Mouse (Mus musculus) neural tube, embryonic 11.5 days (tissue): ENCODE measurements at regions not wholly inside any gene's neighbourhood (a gene's known extent, or its start where the extent isn't known, plus 50 kb on each side); places are given as distances from the start of the nearest gene placed in this dataset.

Experiments
- ATAC-seq: fragments of 200-750 bp; cut with Nextera tagmentation; 2 replicates; pipeline ENCODE4 v1.8.0; 2017; ENCODE audit warnings: moderate number of reproducible peaks, mild to moderate bottlenecking, moderate TSS enrichment, moderate library complexity; ENCODE audit not compliant: insufficient read depth, low FRiP score, low TSS enrichment
- DNase-seq: peaks from one replicate; pipeline ENCODE4 v3.0.0-alpha.2; 2015; ENCODE audit warnings: low spot score
- H3K27ac ChIP-seq: fragments of 300-500 bp; sonication (generic); 2 replicates; pipeline ENCODE4 v1.5.1; 2014; ENCODE audit warnings: low read depth, mild to moderate bottlenecking, low read length
- H3K27me3 ChIP-seq: fragments of 300-500 bp; sonication (generic); 2 replicates; pipeline ENCODE4 v1.6.1; 2014; ENCODE audit warnings: mild to moderate bottlenecking, low read length, mixed read lengths; ENCODE audit not compliant: control insufficient read depth, insufficient read depth
- H3K36me3 ChIP-seq: fragments of 300-500 bp; sonication (generic); 2 replicates; pipeline ENCODE4 v1.6.1; 2014; ENCODE audit warnings: mild to moderate bottlenecking, low read length, moderate library complexity, mixed read lengths; ENCODE audit not compliant: control insufficient read depth, insufficient read depth
- H3K4me1 ChIP-seq: fragments of 300-500 bp; sonication (generic); 2 replicates; pipeline ENCODE4 v1.6.1; 2014; ENCODE audit warnings: low read length, mixed read lengths; ENCODE audit not compliant: control insufficient read depth, insufficient read depth
- H3K4me2 ChIP-seq: fragments of 300-500 bp; sonication (generic); 2 replicates; pipeline ENCODE4 v1.6.1; 2014; ENCODE audit warnings: low read depth, mild to moderate bottlenecking, moderate library complexity
- H3K4me3 ChIP-seq: fragments of 300-500 bp; sonication (generic); 2 replicates; pipeline ENCODE4 v1.5.1; 2014; ENCODE audit warnings: low read depth, low read length
- H3K9ac ChIP-seq: fragments of 300-500 bp; sonication (generic); 2 replicates; pipeline ENCODE4 v1.6.1; 2014; ENCODE audit warnings: mild to moderate bottlenecking, low read length
- H3K9me3 ChIP-seq: fragments of 300-500 bp; sonication (generic); 2 replicates; pipeline ENCODE4 v1.6.1; 2016; ENCODE audit warnings: low read length; ENCODE audit not compliant: control insufficient read depth
- WGBS: fragments of 180-500 bp; shearing (Covaris S2); extraction: QIAGEN DNeasy Blood & Tissue Kit; methylation state at CpG from one replicate; pipeline ENCODE4 v1.1.7; 2014; 5-methylcytosine and 5-hydroxymethylcytosine counted together

DNA sequence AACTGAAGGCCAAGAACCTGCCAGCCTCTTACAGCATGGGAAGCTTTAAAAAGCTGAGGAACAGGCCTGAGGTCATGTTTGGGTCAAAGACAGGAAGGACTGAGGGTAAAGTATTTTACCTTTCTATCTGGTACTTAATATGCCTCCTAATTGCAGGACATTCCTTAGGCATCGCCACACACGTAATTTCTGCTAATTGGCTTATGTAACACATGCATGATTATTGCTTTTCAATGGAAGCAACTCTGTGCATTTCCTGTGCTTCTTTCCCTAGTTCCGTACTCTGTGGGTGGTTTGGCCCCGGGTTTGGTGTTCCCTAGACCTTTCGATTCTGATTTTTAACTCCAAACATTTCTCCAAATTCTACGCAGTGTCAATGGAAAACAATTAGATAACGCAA, 249.2 kb downstream of the Enc1 start:
- no peak for ATAC-seq
- peaks cover 9% of the 10 kb centered on the region; the same call in 1 of the 2 replicates for H3K4me1 ChIP-seq
- no peak overlapping the region for H3K27ac ChIP-seq
- H3K4me2 ChIP-seq = no peak overlapping the region
- no peak for DNase-seq
- no peak overlapping the region for H3K4me3 ChIP-seq
- no peaks in the 10 kb centered on the region for H3K9me3 ChIP-seq
- H3K36me3 ChIP-seq = no peaks in the 10 kb centered on the region
- no peaks in the 10 kb centered on the region for H3K27me3 ChIP-seq
- 79% methylated on average over 7 of the region's 7 CpGs for WGBS
- H3K9ac ChIP-seq = no peak overlapping the region

DNA sequence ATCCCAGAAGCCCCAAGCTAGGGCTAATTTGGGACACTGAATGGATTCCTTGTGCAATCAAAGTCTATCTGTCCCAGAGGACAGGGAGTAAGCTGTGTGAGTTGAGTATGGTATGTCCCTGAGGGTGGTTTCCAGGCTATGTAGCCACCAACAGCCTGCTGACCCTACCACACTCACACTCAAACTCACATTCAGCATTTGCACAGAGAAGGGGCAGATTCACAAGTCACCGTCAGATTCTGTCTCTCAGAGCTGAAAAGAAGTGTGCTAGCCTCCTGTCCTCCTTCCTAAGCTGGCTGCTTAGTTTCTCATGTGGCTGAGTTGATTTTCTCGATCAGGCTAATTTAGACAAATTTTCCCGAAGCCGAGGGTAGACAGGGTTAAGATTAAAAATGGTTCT, 248.8 kb downstream of the Enc1 start:
- H3K9ac ChIP-seq = no peak overlapping the region
- H3K36me3 ChIP-seq = no peaks in the 10 kb centered on the region
- H3K9me3 ChIP-seq = no peaks in the 10 kb centered on the region
- H3K4me2 ChIP-seq = no peak overlapping the region
- no peaks in the 10 kb centered on the region for H3K27me3 ChIP-seq
- DNase-seq (no peak), ATAC-seq (no peak)
- H3K27ac ChIP-seq = no peak overlapping the region
- 73% methylated on average over 4 of the region's 4 CpGs for WGBS
- H3K4me1 ChIP-seq = peaks cover 9% of the 10 kb centered on the region; the same call in 1 of the 2 replicates
- H3K4me3 ChIP-seq = no peak overlapping the region

GRCm38 (mm10) chr13:97489029-97489428, 248.1 kb downstream of the Enc1 start:
- ATAC-seq = no peak
- no peak for DNase-seq
- Histone ChIP-seq H3K4me3 (no peak overlapping the region), H3K27me3 (no peaks in the 10 kb centered on the region), H3K9ac (no peak overlapping the region), H3K9me3 (no peaks in the 10 kb centered on the region), H3K27ac (no peak overlapping the region), H3K36me3 (no peaks in the 10 kb centered on the region), H3K4me1 (peaks cover 9% of the 10 kb centered on the region; the same call in 1 of the 2 replicates), H3K4me2 (no peak overlapping the region)
- 57% methylated on average over 5 of the region's 5 CpGs for WGBS

DNA sequence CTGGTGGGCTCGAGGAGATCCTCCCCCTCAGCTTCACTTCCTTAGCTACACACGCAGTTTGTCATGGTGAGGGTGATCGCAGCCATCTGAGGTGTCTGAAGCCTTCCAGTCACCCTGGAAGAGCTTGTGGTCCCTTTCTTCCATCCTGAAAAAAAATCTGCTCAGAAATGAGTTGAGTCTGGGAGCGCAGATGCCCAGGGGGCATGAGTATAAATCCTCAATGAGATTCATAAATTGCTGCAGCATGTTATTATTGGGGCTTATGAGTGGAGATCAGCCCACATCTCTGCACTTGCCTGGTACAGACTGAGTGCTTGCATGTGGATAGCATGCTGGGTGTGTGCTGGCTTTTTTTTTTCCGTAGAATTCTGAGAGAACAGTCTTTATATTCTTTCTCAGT, 247.6 kb downstream of the Enc1 start:
- DNase-seq = no peak
- Histone ChIP-seq H3K27ac (no peak overlapping the region), H3K9ac (no peak overlapping the region), H3K4me1 (peaks cover 9% of the 10 kb centered on the region; the same call in 1 of the 2 replicates), H3K27me3 (no peaks in the 10 kb centered on the region), H3K4me2 (no peak overlapping the region), H3K9me3 (no peaks in the 10 kb centered on the region), H3K4me3 (no peak overlapping the region), H3K36me3 (no peaks in the 10 kb centered on the region)
- 62% methylated on average over 5 of the region's 5 CpGs for WGBS
- ATAC-seq = no peak

GRCm38 (mm10) chr13:97487746-97488473, 247.0 kb downstream of the Enc1 start:
- Histone ChIP-seq H3K4me1 (peaks cover 9% of the 10 kb centered on the region; the same call in 1 of the 2 replicates), H3K9me3 (no peaks in the 10 kb centered on the region), H3K9ac (no peak overlapping the region), H3K4me2 (no peak overlapping the region), H3K4me3 (no peak overlapping the region), H3K36me3 (no peaks in the 10 kb centered on the region), H3K27me3 (no peaks in the 10 kb centered on the region), H3K27ac (no peak overlapping the region)
- no peak for ATAC-seq
- DNase-seq = no peak
- WGBS = 56% methylated on average over 9 of the region's 9 CpGs

DNA sequence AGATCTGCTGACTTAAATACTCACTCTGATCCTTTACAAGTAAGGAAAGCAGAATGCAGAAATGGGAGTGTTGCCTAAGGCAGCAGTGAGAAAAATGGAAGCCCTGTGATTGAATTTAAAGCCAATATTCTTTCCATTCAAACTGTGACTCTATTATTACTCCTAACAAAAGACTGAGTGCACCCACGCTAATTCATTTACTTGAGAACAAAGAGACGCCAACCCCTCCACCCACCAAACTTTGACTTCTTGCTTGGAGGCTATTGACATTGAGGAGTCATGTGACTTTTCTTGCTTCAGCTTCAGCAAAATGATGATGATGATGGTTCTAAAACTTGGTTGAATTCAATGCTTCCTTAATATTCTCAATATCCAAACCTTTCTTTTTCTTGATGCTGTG, 245.6 kb downstream of the Enc1 start:
- no peak for DNase-seq
- H3K27ac ChIP-seq = no peak overlapping the region
- H3K4me1 ChIP-seq = peaks cover 9% of the 10 kb centered on the region; the same call in 1 of the 2 replicates
- WGBS = 55% methylated on average over 2 of the region's 2 CpGs
- H3K9me3 ChIP-seq = no peaks in the 10 kb centered on the region
- no peak overlapping the region for H3K4me2 ChIP-seq
- no peaks in the 10 kb centered on the region for H3K36me3 ChIP-seq
- no peak for ATAC-seq
- H3K9ac ChIP-seq = no peak overlapping the region
- no peaks in the 10 kb centered on the region for H3K27me3 ChIP-seq
- no peak overlapping the region for H3K4me3 ChIP-seq

DNA sequence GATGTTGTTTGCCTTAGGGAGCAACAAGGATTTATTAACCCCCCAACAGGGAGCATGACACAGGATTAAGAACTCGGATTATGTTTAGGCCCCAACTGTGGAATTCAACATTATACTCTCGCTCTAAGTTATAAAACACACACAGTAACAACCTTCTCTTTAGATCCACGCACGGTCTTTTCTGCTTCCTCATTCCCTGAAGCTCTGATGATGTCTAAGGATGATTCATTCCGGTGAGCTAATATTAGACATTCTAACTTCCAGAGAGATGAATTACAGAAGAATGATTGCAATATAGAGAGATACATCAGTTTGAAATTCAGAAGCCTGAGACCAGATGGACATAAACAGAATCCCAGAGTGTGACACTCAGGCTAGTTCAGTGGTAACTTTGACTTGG, 245.0 kb downstream of the Enc1 start:
- peaks cover 9% of the 10 kb centered on the region; the same call in 1 of the 2 replicates for H3K4me1 ChIP-seq
- ATAC-seq (no peak), DNase-seq (no peak)
- no peak overlapping the region for H3K27ac ChIP-seq
- H3K4me3 ChIP-seq = no peak overlapping the region
- 90% methylated on average over 5 of the region's 5 CpGs for WGBS
- H3K9me3 ChIP-seq = no peaks in the 10 kb centered on the region
- no peaks in the 10 kb centered on the region for H3K27me3 ChIP-seq
- no peak overlapping the region for H3K4me2 ChIP-seq
- no peak overlapping the region for H3K9ac ChIP-seq
- H3K36me3 ChIP-seq = no peaks in the 10 kb centered on the region

DNA sequence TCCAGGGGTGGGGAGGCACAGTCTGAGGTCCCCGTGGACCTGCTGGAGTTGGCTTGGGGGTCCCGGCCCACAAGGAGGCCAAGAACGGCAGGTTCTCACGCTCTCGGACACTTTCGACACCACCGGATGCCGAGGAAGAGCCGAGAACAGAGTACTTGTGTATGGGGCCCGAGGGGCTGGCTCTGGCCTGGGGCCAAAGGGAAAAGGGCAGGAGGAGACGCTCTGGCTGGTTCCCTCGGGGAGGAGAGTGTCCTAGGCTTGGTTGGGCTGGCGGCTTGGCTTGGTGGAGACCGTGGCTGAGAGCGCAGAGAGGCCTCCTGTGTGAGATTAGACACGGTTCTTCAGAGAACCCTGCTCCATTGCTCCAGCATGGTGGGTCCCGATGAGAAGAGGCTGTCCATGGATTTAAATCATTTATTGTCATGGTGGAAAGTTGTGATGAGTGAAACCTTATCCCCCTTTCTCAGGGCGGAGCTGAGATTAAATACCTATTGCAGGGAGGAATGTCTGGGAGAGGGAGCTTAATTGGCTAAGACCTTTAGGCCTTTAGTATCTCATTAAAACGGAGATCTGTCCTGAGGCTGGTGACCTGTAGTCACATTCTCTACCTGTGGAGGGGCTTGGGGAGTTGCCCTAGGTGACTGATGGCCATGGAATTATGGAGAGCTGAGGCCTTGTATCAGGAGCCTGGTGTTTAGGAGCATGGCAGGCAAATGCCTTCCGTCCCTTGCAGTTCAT, 244.1 kb downstream of the Enc1 start:
- H3K27ac ChIP-seq = no peak overlapping the region

DNA sequence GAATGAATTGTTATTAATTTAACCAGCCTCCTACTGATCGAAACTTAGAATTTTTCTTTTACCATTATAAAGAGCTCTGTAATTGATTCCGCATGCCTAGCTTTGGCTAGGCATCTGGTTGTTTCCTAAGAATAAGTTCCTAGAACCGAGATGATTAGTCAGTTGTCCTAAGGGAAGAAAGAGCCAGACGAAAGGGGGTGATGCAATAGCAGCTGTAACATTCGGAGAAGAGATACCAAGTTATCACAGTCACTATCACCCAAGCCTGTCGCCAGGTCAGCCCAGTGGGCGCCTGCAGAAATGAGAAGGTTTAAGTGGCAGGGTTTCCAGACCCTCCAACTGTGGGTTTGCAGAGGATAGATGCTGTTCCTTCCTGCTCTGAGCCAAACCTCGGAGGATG, 242.8 kb downstream of the Enc1 start:
- no peak for DNase-seq
- Histone ChIP-seq H3K9ac (no peak overlapping the region), H3K4me1 (peaks cover 4% of the 10 kb centered on the region; the same call in 1 of the 2 replicates), H3K36me3 (no peaks in the 10 kb centered on the region), H3K4me2 (no peak overlapping the region), H3K4me3 (no peak overlapping the region), H3K27me3 (no peaks in the 10 kb centered on the region), H3K27ac (no peak overlapping the region), H3K9me3 (no peaks in the 10 kb centered on the region)
- ATAC-seq = no peak
- 82% methylated on average over 8 of the region's 8 CpGs for WGBS

More for the DNA sequence above, 244.1 kb downstream of the Enc1 start:
- peaks cover 9% of the 10 kb centered on the region; the same call in 1 of the 2 replicates for H3K4me1 ChIP-seq
- ATAC-seq = no peak
- H3K36me3 ChIP-seq = no peaks in the 10 kb centered on the region
- DNase-seq = no peak
- no peak overlapping the region for H3K4me2 ChIP-seq
- H3K9ac ChIP-seq = no peak overlapping the region
- H3K9me3 ChIP-seq = no peaks in the 10 kb centered on the region
- H3K4me3 ChIP-seq = no peak overlapping the region
- WGBS = 84% methylated on average over 20 of the region's 20 CpGs
- no peaks in the 10 kb centered on the region for H3K27me3 ChIP-seq
